Mouse (Mus musculus): Measurements from ENCODE around the gene Tcf3.

GRCm38 (mm10) chr10:80434823-80435222 is 1.4 kb upstream of the Tcf3 start:
- TF ChIP-seq CTCF (IDR thresholded peaks at IDR 0.05; ENCODE audit: low read depth, low read length) (no peak), POLR2A (IDR thresholded peaks at IDR 0.05; ENCODE audit: extremely low read depth, insufficient read depth, low read length) (no peak)

Measured in liver, adult 2 months (tissue).